Mouse (Mus musculus): ENCODE measurements around the gene Duxf3.
"Not testable (repeated sequence)": the region's sequence is repeated elsewhere in the genome, so short reads cannot be mapped to it uniquely, and the experiment has no call there.

Duxf3 gene

DNA sequence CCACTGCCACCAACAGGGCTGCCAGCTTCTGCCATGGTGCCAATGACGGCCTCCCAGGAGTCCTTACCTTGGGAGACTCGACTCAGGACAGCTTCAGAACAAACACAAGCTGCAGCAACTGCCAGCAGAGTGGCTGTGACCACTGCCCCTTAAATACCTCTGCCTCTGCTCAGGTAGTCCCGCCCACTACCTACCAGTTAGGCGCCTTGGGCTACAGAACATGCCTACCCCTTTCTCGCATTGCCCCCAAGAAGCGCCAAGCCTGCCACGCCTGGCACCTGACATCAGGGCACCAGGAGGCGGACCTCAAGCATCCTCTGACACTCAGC, at the start of gene Duxf3:
TSS of gene Duxf3 (minus strand) at position 35 of the 329 bp plus-strand sequence.
- DNase-seq: peak in 1 of 2 experiments; percentile 68

DNA sequence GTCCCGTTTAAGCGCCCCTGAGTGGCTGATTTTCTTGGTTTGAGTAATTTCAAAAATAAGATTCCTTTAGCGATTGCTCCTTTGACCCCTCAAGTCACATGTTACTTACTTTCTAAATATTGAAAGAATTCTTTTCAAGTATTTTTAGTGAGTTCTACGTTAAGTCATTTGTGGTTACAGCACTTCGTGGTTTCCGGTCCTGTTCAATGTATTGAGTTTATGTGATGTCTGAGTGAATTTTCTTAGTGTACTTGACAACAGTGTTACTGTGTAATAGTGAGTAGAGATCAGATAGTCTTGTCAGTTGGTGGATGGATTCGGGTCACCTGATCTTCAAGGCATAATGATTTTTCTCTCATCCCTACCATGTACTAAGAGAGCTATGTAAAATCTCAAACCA, 49.8 kb upstream of the Duxf3 start:
- no peak for DNase-seq

DNA sequence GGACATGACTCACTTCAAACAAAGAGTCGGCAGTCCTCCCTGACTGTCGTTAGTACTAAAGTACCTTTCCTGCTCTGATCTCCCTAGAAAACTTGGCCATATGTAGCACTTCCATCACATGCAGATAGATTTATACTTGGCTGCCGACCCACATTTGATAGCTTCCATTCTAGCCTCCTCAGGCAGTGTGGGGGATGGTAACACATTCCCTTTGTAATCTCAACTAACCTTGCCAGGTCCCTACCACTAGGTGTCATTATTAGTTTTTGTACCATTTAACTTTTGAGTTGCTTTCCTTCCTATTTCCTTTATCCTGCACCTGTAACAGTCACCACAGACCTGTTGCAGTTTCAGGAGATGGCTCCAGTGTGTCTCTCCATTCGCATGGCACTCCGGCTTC, 26.0 kb upstream of the Duxf3 start:
- no peak for DNase-seq

DNA sequence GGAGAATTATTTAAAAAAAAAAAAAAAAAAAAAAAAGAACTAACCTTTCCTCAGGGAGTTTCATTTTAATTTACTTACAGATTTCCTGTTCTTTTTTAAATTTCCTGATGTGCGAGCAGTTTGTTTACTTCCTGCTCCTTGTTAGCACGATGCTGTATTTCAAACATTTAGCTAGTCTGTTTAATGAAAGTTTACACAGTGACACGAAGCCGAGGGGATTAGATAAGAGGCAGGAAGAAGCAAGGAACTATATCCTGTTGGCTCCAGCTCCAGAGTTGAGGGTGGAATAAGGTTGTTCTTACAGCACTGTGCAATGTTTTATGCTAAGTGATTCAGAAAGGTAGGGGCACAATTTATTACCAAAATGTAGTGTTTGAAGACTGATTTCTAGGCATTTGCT, 23.5 kb upstream of the Duxf3 start:
- no peak for DNase-seq

DNA sequence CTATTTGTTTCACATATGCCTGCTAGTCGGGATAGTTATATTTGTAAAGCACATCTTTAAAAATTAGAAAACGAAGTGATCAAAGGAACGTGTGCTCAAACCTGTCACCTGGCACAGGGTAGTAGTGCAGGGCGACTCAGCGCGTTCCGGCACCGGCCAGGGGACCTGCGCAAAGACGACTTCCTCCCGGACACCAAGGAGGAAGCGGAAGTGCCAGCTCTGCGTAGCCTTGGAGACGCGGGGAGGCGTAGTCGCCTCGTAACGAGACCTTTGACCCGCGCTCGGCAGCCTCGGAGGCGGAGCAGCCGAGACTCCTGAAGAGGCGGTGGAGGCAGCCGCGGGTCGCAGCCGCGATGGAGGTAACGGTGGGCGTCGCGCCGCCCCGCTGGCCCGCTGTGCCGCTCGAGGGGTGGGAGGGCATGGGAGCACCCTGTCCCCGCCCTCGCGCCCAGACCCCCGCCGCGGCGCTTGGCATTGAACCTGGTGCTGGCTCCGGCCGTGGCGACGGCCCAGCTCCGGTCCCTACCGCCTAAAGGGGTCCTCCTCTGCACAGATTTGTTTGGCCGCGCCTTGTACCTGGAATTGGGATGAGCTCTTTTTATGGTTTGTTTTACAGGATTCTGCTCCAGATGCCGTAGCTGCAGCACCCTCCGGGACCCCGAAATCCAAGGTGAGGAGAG, 22.9 kb upstream of the Duxf3 start, which contains the start of gene Gcc2:
TSS of gene Gcc2 (plus strand) at position 285 of the 680 bp plus-strand sequence.
- peak; percentile 95 to 97 for DNase-seq

DNA sequence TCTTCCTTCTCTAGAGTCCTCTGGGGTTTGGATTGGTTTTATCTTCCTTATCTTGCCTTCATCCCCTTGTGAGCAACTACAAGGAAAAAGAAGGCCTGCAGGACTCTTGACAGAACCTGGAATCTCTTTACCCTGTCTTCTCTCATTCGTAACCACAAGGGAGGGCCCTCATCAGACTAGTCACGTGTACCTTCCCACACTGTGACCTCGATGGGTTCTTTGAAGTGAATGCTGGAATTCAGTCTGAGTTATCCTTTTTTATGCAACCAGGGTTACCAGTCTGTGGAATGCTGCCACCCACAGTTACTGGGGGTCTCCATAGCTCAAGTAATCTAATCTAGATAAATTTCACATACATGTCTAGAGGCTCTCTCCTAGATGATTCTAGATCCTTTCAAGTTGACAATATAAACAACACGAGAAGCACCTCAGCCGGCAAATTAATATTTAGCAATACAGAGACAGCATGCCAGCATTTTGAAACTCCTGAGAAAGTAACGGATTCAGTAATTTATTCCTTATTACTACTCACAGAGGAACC, 22.2 kb upstream of the Duxf3 start:
- no peak for DNase-seq

DNA sequence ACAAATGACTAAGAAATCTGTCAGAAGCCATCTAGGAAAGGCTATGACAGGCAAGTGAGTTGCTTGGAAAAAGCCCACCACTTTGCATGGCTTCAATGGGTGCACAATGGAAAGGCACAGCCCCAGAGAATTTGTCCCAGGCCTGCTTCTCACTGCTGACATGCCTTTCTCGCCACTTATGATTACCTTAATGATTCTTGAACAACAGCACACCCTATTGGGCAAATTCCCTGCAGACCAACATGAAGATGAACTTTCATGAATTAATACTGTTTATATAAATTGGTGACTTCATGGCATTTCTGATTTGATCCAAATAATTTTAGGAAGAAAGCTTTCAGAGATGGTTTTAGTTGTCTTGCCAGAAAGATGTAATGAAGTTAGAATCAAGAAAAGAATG, 17.1 kb upstream of the Duxf3 start:
- no peak for DNase-seq

DNA sequence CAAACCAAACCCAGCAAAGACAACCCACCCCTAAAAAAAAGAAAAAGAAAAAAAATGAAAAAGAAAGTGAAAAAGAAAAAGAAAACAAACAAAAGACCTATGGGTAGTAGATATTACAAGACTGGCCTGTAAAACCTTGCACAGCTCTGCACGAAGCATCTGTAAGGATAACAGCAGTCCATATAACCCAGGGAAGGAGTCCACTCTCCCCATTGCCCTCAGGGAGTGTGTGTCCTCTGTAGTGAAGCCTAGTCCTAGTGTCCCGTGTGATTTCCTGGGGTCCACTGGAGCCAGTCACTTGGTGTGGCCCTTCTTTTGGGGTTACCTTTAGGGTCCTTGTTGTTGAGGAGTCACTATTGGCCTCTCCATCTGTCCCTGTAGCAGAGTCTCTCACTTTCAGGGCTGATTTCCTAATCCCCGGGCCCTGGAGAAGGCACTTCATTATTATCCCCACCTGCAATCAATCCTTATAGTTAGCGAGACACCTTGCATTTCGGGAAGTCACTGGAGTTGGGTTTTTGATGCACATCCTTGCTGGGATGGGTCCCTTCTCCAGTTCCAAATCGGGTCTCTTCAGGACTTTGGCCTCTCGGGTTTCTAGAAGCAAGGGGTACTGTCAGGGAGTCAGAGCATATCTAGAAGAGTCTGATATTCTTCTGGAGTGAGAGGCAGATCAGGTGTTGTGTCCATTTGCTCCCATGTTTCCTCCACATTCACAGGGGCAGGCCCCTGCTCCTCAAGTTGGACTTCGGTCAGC, 6.7 kb upstream of the Duxf3 start:
- peak in 1 of 2 experiments; percentile 80 for DNase-seq

DNA sequence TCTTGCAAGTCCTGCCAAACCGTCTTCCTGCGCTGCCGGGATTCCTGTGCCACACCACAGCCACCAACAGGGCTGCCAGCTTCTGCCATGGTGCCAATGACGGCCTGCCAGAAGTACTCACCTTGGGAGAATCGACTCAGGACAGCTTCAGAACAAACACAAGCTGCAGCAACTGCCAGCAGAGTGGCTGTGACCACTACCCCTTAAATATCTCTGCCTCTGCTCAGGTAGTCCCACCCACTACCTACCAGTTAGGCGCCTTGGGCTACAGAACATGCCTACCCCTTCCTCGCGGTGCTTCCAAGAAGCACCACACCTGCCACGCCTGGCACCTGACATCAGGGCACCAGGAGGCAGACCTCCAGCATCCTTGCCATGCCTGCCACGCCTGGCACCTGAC, 4.1 kb upstream of the Duxf3 start, which contains the start of gene Gm4981:
TSS of gene Gm4981 (minus strand) at position 89 of the 400 bp plus-strand sequence.
- DNase-seq: peak in 1 of 2 experiments; percentile 52

DNA sequence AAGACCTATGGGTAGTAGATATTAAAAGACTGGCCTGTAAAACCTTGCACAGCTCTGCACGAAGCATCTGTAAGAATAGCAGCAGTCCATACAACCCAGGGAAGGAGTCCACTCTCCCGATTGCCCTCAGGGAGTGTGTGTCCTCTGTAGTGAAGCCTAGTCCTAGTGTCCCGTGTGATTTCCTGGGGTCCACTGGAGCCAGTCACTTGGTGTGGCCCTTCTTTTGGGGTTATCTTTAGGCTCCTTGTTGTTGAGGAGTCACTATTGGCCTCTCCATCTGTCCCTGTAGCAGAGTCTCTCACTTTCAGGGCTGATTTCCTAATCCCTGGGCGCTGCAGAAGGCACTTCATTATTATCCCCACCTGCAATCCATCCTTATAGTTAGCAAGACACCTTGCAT, 2.5 kb upstream of the Duxf3 start:
- not testable (repeated sequence) for DNase-seq

DNA sequence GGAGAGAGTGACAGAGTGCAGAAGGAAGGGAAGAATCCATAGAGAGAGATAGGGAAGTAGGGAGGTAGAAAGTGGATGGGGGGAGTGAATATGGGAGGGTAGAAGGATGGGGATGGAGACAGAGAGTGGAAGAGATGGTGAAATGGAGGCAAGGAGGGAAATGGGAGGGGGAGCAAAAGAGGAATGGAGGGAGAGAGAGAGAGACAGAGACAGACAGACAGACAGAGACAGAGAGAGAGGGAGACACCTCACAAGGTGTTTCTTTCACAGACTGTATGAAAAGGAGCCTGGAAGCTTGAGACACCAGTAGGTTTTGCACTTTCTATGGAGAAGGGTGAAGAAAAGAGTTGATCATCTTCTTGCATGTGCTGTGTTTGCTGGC, 1.3 kb upstream of the Duxf3 start:
- DNase-seq: peak in 1 of 2 experiments; percentile 11

DNA sequence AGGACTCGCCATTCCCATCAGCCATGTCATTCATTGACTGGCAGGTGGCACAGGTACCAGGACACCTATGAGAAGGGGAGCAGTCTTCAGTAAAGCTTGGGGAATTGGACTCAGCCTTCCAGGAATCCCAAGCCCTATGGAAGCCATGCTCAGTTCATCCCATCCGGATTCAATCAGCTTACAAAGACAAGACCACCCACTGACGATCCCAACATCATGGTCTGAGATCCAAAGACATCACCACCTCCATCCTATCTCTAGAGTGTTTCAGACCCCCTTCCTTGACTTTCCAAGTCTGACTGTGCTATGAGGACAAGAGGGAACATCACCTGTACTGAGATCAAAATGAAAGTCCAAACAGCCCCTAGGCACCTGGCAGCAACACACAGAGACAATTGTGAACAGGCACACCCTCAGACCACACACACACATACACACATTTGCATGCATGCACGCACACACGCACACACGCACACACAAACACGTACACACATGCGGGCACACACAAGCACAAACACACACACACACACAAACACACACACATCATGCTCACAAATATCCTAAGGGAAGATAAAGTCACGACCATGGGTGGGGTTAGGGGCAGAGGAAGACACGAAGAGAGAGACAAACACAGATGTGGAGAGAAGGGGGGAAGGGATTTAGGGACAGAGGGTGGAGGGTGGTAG, 722 bp upstream of the Duxf3 start:
- peak in 1 of 2 experiments; percentile 70 for DNase-seq

DNA sequence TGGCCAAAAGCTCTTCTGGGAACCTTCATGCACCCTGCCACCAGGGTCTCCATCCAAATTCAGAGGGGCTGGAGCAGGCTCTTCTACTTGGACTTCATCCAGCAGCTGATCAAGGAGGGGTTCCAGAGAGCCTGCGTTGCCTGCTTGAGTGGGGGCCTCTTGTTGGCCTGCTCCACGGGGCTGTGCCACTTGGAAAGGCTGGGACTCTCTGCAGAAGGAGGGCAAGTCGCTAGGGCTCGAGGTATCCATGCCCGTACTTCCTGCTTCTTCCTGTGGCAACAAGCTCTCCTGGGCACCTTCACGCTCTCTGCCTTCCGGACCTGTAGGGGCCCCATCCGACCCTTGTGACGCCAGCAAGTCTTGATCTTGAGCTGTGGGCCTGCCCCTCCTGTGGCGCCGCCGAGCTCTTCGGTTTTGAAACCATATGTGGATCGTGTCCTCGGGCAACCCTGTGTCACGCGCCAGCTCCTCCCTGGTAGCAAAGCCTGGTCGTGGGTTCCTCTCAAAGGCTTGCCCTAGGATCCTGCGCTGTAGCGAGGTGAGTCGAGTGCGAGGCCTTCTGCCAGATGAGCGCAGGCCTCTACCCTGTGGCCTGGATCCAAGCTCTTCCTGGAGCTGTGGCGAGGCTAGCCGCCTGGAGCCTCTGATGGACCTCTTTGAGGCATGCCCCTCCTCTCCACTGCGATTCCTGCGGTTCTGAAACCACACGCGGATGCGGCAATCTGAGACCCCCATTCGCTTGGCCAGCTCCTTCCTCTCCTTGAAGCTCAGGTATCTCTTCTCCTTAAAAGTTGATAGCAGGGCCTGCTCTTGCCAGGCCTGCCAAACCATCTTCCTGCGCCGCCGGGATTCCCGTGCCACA, 465 bp downstream of the Duxf3 start:
- peak; percentile 70 to 92 for DNase-seq

DNA sequence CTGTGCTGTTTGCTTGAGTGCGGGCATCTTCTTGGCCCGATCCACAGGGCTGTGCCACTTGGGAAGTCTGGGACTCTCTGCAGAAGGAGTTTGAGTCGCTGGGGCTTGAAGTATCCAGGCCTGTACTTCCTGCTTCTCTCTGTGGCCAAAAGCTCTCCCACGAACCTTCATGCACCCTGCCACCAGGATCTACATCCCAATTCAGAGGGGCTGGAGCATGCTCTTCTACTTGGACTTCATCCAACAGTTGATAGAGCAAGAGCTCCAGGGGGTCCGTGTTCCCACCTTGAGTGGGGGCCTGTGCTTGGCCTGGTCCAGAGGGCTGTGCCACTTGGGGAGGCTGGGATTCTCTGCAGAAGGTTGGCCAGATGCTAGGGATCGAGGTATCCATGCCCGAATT, 1.4 kb downstream of the Duxf3 start:
- peak; percentile 44 to 78 for DNase-seq

DNA sequence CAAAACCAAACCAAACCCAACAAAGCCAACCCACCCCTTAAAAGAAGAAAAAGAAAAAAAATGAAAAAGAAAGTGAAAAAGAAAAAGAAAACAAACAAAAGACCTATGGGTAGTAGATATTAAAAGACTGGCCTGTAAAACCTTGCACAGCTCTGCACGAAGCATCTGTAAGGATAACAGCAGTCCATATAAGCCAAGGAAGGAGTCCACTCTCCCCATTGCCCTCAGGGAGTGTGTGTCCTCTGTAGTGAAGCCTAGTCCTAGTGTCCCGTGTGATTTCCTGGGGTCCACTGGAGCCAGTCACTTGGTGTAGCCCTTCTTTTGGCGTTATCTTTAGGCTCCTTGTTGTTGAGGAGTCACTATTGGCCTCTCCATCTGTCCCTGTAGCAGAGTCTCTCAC, 2.5 kb downstream of the Duxf3 start:
- not testable (repeated sequence) for DNase-seq

DNA sequence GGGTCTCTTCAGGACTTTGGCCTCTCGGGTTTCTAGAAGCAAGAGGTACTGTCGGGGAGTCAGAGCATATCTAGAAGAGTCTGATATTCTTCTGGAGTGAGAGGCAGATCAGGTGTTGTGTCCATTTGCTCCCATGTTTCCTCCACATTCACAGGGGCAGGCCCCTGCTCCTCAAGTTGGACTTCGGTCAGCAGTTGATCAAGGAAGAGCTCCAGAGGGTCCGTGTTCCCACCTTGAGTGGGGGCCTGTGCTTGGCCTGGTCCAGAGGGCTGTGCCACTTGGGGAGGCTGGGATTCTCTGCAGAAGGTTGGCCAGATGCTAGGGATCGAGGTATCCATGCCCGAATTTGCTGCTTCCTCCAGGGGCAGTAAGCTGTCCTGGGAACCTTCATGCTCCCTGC, 4.7 kb downstream of the Duxf3 start:
- not testable (repeated sequence) for DNase-seq

DNA sequence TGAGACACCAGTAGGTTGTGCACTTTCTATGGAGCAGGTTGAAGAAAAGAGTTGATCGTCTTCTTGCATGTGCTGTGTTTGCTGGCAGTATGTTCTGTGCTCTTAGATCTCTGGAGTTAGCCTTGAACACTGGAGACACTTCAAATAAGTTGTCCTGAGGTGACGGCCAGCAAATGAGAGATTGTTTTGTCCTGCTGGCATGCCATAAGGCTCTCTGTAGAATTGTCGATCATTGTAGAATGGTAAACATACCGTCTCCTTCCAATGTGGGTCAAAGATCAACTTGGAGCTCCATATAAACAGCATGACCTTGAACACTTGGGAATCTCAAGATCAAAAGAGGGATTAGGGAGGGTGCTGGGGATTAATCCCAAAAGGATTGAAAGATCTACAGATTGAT, 6.1 kb downstream of the Duxf3 start:
- DNase-seq: peak in 1 of 2 experiments; percentile 47

DNA sequence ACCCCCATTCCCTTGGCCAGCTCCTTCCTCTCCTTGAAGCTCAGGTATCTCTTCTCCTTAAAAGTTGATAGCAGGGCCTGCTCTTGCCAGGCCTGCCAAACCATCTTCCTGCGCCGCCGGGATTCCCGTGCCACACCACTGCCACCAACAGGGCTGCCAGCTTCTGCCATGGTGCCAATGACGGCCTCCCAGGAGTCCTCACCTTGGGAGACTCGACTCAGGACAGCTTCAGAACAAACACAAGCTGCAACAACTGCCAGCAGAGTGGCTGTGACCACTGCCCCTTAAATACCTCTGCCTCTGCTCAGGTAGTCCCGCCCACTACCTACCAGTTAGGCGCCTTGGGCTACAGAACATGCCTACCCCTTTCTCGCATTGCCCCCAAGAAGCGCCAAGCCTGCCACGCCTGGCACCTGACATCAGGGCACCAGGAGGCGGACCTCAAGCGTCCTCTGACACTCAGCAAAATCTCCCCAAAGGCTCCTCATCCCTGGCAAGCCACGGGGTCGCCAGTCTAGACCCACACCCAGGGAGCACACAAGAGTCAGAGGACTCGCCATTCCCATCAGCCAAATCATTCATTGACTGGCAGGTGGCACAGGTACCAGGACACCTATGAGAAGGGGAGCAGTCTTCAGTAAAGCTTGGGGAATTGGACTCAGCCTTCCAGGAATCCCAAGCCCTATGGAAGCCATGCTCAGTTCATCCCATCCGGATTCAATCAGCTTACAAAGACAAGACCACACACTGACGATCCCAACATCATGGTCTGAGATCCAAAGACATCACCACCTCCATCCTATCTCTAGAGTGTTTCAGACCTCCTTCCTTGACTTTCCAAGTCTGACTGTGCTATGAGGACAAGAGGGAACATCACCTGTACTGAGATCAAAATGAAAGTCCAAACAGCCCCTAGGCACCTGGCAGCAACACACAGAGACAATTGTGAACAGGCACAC, 7.4 kb downstream of the Duxf3 start, which contains the start of gene AW822073:
TSS of gene AW822073 (minus strand) at position 104 of the 959 bp plus-strand sequence.
- DNase-seq: peak; percentile 50 to 80

DNA sequence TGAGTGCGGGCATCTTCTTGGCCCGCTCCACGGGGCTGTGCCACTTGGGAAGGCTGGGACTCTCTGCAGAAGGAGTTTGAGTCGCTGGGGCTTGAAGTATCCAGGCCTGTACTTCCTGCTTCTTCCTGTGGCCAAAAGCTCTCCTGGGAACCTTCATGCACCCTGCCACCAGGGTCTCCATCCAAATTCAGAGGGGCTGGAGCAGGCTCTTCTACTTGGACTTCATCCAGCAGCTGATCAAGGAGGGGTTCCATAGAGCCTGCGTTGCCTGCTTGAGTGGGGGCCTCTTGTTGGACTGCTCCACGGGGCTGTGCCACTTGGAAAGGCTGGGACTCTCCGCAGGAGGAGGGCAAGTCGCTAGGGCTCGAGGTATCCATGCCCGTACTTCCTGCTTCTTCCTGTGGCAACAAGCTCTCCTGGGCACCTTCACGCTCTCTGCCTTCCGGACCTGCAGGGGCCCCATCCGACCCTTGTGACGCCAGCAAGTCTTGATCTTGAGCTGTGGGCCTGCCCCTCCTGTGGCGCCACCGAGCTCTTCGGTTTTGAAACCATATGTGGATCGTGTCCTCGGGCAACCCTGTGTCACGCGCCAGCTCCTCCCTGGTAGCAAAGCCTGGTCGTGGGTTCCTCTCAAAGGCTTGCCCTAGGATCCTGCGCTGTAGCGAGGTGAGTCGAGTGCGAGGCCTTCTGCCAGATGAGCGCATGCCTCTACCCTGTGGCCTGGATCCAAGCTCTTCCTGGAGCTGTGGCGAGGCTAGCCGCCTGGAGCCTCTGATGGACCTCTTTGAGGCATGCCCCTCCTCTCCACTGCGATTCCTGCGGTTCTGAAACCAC, 8.3 kb downstream of the Duxf3 start:
- peak; percentile 68 to 91 for DNase-seq

DNA sequence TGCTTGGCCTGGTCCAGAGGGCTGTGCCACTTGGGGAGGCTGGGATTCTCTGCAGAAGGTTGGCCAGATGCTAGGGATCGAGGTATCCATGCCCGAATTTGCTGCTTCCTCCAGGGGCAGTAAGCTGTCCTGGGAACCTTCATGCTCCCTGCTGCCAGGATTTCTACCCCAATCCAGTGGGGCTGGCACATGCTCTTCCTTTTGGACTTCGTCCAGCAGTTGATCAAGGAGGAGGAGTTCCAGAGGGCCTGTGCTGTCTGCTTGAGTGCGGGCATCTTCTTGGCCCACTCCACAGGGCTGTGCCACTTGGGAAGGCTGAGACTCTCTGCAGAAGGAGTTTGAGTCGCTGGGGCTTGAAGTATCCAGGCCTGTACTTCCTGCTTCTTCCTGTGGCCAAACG, 9.3 kb downstream of the Duxf3 start:
- not testable (repeated sequence) for DNase-seq

Measured in kidney, postnatal 25 days (tissue).